Mouse (Mus musculus) gastrocnemius, postnatal 10 days (tissue): ENCODE data around the gene Mylk. TPM values are rescaled to one million over a fixed set of nuclear protein-coding genes. Genes with fewer than 3 reads are reported as not detected.

Experiments
- DNase-seq: peaks from one replicate; pipeline ENCODE4 v3.0.0; 2021; ENCODE audit warnings: mixed read lengths
- total RNA-seq, 2 experiments: library from RNA; stranded (reverse); gene quantifications; 2 replicates each; pipeline ENCODE4 v1.2.3; 2021

Gene Mylk
- total RNA-seq, 2 experiments from 2014 or later = 33.0 to 38.8 TPM

DNA sequence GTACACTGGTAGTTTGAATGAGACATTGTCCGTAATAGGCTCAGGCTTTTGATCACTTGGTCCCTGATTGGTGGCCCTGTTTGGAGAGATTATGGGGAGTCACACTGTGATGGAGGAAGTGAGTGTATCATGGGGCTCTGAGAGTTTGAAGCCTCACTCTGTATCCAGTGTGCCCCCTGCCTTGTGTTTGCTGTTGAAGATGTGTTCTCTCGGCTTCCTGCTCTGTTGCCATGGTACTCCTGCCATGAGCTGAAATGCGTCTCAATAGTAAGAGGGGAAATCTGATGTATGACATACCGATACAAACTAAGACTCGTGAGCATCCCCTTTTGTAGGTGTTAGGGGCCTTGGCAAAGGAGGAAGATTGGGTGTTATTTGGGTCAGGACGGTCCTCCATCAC lies 99.8 kb downstream of the Mylk start:
- DNase-seq = no peak

DNA sequence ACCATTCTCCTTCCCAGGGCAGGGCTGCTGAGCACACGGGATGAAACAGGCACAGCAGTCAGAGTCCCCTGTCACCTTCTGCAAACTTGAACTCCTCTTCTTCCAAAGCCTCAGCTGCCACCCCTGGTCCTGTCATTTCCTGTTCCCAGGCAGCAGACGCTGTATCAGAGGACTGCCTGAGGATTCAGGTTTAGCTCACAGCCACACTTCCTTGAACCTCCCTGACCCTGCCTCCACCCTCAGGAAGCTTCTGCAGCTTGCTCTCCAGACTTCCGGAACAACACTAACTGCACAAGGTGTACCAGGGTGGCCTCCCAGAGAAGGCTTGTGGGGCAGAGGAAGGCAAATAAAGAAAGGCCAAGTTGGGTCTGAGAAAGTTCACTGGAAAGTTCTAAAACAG lies 102.6 kb downstream of the Mylk start:
- no peak for DNase-seq

DNA sequence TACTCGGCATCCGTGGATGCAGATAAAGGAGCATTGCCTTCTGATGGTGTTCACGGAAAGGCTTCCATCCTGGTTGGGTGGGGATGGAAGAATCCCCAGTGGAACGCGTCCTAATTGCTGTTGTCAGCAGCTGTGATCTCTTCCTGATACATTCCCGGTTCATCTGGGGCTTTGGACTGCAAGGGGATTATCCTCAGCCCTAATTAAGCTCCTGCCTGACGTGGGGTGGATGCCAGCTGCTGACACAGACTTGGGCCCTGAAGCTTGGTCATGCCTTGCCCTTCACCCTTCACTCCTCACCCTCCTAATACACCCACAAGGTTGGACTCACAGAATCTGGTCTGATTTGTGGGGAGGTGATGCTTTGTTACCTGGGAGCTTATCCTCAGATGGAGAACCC lies 109.1 kb downstream of the Mylk start:
- no peak for DNase-seq

DNA sequence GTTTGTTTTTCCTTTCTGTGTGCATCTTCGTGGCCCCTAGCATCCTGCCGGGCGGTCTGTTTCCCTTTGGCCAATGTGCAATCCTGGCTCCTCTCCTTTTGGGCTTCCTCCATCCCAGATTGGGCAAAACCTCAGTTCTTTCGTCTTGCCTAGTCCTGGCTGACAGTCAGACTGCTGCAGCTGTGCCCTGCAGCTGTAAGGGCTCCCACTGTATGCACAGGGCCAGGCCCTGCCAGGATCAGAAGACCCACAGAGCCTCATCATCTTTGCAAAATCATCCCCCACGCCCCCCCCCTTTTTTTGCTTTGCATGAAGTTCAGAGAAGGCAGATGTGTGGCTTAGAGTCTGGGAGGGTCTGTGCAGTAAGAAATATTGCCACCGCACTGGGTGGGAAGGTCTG lies 110.1 kb downstream of the Mylk start:
- no peak for DNase-seq

DNA sequence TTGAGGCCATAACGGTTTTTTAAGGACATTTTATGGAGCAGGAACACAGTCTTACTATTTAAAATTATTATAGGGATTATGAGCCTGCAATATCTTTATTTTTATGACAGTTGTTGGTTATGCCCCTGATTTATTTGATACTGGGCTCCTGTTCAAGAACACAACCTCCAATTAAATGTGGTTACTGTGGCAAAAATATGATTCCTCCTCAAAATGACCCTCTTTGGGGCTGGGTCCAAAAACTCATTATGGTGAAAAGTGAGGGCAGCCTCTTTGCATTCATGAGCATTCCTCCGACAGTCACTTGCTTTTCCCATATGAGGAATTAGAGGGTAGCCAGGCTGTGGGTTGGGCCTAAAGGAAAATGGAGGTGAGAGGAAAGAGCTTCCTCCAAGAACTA lies 110.7 kb downstream of the Mylk start:
- DNase-seq = no peak

DNA sequence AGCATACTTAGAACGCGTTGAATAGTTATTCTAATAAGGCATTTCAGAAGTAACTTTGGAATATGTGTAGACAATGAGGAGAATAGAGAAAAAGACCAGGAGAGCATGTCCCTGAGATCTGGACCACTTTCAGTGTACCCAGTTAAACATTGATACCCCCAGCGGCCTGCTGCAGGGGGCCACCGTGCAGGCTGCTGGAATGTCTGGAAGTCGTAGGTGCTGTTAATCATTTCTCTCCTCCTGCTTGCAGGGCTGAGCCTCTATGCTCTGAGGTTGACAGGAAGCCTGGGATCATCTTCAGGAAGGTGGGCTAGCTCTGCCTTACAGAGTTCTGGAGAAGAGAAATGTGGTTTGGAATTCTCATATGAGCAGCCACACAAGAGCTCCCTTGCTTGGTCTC lies 112.6 kb downstream of the Mylk start:
- no peak for DNase-seq

DNA sequence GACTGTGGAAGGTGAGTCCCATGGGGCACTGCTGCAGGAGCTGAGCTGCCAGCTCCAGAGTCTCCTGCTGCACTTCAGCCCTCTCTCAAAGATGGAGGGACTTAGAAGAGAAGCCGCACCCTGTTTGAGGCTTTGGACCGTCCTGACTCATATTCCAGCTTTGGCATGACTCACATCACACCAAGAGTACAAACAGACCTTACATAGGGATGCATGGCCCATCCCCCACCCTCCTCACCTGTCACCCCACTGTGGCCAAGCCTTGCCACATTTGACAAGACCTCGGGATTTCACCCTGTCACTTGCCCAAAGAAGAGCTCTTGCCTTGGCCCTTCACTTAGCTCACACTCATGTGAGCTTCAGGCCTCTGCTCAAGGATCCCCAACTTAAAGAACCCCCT lies 115.8 kb downstream of the Mylk start:
- DNase-seq = no peak

DNA sequence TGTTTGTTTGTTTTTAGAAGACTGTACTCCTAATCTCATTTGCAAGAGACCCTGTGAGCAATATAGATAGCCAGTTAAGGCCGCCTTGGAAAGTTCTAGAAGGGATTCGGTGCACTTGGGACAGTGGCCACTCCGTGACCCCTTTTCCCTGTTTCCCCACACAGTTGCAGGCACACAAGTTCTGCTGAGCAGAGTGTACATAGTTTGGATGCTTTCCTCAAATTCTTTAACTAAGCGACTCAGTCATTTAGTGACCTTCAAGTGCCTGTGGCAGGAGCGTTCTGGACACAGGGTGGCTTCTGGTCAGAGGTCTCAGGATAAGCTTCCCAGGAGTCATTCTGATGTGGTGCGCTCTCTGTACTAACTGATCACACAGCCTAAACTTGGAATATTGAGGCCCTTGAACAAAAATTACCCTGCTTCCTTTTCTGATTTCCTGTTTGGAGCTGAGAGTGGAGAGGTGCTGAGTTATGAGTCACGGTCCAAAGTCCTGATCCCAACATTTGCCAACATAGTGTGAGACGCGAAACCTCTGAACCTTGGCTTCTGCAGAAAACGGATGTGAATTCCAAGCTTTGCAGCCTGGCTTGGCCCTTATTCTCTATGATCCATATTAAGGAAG lies 116.8 kb downstream of the Mylk start:
- DNase-seq = no peak

DNA sequence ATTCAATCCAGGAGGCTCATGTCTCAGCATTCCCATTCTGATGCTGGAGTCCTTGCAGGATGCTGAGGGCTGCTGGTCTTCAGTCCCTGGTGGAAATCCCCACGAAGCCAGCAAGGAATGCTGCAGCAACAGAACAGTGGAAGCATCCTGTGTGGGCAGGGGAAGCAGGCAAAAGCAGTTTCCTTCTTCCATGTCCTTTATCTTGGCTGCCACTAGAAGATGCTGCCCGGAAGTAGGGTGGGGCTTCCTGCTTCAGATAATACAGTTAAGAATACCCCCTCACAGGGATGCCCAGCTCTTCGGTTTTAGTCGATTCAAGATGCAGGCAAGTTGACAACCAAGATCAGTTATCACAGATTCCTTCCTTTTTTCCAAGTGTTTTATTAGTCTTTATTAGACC lies 120.4 kb downstream of the Mylk start:
- no peak for DNase-seq

DNA sequence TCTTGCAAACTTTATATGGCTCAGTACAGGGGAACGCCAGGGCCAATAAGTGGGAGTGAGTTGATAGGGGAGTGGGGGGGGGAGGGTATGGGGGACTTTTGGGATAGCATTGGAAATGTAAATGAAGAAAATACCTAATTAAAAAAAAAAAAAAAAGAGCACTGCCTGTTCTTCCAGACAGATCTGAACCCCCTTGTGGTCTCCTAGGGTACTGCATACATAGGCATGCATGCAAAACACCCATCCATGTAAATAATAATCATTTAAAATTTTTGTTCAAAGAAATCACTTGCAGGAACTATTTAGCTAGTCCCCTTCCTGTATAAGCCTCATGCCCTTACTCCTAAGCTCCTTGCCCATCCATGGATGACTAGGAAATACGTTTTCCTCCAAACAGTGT lies 122.2 kb downstream of the Mylk start:
- no peak for DNase-seq

DNA sequence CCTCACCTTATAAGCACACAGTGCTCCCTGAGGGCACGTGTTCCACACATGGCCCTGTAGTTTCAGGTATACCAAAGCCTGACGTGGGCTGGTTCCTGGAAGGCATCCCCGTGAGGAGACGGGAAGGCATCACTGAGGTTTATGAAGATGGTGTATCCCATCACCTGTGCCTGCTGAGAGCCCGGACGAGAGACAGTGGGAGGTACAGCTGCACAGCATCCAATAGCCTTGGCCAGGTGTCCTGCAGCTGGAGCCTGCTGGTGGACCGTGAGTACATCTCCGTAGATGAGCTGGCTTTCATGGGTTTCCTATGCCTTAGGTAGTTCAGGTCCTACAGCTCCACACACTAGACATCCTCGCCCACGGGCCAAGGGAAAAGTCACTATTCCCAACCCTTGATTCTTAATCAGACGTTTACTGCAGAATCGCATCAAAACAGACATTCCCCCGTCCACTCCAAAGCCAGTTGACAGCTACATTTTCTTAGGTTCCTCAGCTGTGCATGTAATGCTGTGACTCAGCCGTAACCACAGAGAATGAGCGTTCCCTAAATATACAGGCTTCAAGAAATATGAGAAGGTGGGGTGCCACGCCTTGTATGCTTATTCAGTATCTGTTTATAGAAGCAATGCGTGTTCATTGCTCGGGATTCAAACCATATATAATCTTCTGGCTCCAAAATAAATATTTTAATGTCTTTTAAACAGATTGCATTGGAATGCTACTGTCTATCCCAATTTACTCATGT lies 135.2 kb downstream of the Mylk start:
- no peak for DNase-seq

DNA sequence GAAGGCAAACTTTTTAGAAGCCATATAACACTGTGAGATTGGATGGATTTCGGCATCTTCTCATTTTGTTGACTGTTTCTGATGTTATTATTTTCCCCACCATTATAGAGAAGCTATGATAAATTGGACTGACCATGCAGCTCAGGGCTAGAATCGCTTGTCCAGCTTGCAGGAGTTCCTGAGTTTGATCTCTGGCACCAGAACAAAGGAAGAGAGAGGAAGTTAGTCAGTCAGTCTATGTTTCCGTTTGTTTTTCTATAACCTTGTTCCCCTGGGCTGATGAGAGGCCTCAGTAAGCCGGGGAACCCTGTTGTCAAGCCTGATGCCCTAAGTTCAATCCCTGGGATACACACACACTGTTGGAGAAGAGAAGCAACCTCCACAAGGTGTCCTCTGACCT lies 135.8 kb downstream of the Mylk start:
- DNase-seq = no peak

DNA sequence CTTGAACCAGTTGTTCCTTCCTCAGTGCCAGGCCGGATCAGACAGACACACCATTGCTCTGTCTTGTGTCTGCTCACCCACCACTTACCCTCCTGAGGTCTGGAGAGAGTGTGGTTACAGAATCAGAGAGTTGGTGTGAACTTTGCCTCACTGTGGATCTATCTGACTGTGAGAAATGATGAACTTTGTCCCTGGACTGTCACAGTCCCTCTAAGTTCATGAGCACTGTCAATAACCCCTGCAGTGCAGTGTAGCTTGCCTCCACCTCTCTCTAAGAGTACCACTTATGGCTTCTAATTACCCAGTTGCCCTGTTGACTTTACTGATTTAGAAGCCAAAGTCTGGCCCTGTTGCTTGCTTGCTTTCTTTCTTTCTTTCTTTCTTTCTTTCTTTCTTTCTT lies 142.0 kb downstream of the Mylk start:
- DNase-seq = no peak

DNA sequence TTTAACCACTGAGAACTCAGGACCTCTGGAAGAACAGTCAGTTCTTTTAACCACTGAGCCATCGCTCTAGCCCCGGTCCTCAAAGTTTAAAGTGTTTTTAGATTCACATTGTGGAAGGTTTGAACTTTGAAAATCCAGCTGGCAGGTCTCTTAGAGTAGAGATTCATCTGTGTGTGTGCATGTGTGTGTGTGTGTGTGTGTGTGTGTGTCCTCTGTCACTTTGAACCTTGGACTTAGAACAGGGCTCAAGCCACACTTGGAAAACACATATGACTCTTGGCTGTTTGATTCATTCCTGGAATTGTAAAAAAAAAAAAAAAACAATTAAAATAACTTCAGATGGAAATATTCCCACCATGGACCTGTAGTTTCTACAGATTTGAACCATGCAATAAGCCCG lies 149.0 kb downstream of the Mylk start:
- DNase-seq = no peak

DNA sequence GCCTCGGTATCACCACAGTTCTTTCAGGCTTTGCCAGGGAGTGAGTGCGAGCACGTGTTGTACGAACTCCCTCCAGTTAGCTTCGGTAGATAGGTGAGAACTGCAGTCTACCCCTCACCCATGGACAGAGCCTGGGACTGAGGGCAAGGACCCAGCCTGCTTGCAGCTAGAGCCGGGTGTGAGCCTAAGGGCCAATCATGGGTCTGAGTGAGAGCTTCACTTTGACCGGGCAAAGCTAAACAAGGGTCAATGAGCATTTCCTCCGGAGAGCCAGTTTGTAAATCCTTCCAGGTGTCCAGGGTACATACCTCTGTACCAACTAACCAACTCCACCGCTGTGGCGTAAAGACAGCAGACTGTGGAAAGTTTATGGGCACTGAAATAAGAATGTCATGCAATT lies 150.9 kb downstream of the Mylk start:
- DNase-seq = no peak

DNA sequence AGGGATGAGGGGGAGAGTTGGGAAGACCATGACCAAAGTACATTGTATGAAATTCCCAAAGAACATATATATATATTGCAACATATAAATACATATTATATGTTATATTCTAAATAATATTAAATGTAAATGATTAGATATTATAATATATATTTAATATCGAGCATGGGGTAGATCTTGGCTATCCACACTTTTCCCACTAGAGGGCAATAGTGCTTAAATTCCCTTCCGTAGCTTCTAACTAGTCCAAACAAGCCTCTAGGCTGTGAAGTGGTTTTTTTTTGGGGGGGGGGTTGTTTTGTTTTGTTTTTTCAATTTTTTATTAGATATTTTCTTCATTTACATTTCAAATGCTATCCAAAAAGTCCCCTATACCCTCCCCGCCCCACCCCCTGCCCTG lies 152.0 kb downstream of the Mylk start:
- no peak for DNase-seq

DNA sequence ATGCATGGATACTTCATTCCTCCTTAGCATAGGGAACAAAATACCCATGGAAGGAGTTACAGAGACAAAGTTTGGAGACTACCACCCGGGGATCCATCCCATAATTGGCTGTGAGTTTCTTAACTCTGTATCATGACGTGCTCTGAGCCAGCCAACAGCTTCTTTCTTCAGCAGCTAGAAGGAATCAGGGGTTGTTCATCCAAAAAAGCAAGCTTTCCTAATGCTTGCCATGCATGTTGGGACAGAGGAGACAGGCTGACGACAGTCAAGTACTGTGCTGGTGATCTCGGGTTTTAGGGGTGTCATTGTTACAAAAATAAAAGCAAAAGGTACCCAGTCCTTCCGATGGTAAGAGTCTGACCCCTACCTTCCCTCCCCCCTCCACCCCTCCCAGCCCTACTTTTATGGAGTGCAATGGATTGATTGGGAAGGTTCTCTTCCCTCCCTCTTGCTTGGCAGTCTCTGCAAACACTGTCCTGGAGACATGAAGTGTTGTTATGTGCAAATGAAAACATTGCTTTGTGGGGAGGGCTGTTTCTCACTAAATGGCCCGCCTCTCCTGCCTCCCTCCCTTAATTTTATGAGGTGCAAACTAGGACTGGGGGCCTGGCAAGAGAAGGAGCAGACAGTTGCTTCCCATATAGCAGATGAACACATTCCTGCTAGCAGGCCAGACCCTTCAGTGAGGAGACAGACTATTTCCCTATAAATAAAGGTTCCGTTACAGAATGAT lies 153.2 kb downstream of the Mylk start:
- no peak for DNase-seq

DNA sequence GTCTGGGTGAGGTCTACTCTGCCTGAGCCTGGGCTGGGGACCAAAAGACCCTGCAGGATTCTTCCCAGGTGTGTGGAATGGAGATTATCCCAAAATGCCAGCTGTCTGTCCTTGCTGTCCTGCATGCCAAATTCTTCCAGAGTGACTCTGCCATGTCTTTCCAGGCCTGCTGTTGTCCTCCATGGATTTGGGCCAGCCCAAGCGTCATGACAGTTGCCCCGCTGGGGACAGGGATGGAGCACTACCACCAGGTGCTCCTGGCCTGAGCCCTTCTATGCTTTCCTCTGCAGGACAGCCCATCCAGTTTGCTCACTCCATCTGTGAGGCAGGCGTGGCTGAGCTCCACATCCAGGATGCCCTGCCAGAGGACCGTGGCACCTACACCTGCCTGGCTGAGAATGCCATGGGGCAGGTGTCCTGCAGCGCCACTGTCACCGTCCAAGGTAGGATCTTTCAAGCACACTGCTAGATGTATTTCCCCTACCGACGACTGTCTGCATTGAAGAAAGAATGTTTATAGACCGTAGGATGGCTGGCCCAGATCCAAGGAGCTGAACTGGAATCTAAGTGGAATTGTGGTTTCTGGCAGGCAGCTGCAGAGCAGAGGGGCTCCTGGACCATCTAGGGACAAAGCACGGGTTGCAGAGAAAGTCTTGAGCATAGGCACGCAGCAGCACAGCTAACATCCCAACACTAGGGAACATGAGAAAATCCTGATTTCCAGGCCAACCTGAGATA lies 154.2 kb downstream of the Mylk start:
- DNase-seq = peak; percentile 25

DNA sequence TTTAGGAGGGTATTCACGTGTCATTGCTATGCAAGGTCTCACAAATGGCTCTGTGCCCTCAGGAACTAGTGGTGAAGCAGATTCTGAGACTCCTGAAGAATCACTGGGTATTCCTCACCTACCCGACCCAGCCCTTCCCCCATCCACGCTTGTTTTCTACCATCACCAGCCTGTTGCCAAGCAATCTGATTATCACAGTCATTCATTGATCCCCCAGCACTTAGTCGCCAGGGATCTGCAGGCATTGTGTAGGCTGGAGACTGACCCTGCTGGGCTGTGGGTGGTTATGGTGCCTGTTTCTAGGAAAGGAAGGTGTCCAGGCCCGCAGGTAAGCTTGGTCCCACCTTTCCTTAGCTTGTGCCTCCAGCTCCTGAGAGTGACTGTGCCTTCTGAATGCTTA lies 155.0 kb downstream of the Mylk start:
- no peak for DNase-seq

DNA sequence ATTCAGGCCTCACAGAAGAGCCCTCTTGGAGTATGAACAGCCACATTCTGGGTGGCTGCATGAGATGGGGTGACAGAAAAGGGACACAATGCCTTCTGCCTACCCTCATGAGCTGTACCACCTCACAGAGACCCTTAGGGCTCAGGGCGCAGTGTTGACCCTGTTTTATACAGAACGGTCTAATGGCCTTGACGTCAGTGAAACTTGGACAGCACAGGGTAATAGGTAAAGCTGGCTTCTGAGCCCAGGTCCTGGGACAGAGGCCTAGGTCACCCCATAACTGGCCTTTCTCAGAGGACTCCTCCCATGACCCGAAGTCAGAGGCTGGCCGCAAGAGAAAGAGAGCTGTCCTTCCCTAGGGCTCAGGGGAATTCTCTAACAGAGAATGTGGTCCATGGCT lies 155.5 kb downstream of the Mylk start:
- DNase-seq = no peak

DNA sequence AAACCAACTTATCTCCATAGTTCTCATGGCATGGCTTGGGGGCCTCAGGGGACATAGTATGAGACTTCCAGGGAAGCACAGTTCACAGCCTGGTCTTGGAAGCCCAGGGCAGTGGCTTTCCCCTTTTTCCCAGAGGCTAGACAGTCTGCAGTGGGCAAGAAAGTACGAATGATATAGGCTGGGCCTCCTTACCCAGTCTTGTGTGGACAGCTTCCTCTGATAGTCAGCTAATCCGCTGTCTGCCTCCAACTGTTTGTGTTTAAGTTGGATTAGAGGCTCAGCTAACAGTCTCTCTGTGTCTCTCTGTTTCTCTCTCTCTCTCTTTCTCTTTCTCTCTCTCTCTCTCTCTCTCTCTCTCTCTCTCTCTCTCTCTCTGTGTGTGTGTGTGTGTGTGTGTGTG lies 156.0 kb downstream of the Mylk start:
- no peak for DNase-seq

DNA sequence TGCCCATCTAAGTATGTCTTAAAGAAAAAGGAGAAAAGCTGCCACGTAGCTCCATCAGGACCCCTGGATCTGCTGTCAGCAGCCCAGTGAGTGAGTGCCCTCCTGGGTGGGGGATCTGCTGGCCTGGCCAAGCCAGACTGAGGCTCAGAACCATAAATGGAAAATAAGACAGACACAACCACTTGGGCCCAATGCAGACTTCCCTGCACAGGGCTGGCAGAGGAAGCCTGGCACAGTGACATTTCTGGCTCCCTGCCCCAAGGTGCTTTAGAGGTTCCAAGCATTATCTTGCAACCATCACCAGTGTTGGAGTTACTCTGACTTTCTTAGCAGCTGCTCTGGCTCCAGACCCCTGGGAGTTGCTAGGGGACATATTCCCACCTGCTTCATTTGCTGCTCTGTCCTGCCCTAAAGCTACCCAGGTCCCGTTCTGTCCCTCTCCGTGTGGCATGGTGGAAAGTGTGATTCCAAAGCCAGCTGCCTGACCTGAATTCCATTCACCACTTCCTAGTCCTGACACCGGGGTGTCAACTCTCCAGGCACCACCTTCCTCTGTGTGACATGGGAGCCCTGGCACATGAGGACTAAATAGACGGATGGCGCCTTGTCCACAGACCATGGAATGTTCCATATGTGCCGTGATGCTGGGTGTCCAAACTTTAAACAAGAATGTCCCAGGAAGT lies 156.7 kb downstream of the Mylk start:
- no peak for DNase-seq
